Mouse (Mus musculus): ENCODE results near the gene Acvr2b. TPM values are rescaled to one million over a fixed set of nuclear protein-coding genes. Genes with fewer than 3 reads are reported as not detected.

Acvr2b gene
- polyA plus RNA-seq, 1 experiment from 2014 or later: 18.1 TPM

DNA sequence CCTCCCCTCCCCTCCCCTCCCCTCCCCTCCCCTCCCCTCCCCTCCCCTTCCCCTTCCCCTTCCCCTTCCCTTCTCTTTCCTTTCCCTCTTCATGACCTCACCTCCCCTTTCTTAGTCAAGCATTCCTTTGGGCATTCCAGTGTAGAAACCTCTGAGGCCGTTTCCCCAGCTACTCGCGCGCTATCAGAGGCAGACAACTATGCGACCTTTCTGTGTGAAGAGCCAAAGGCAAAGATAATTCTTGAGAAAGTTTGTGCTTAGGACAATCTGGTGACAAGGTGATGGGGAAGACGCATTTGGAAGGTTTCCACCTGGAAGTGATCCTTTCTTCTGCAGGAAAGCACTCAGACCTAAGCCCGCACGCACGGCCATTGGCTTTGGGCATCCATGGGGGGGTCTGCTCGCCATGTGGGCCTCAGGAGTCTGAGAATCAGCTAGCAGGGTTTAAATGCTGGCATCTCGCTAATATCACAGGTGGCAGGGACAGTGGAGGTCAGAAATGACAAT lies 70.5 kb downstream of the Acvr2b start:
- no peak overlapping the region for H3K4me3 ChIP-seq (ENCODE audit: low read depth, low read length)
- no peaks in the 10 kb centered on the region for H3K27me3 ChIP-seq (replicated peaks; ENCODE audit: control insufficient read depth, insufficient read depth, low read length)
- H3K27ac ChIP-seq (replicated peaks; ENCODE audit: low read depth, low read length): no peak overlapping the region
- no peak for DNase-seq (ENCODE audit: low spot score)
- WGBS: 69% methylated on average over 11 of the region's 11 CpGs
- no peak overlapping the region for H3K9ac ChIP-seq (ENCODE audit: low read depth, low read length)
- no peak overlapping the region for H3K4me2 ChIP-seq (ENCODE audit: low read depth, low read length)
- no peaks in the 10 kb centered on the region for H3K4me1 ChIP-seq (ENCODE audit: control insufficient read depth, insufficient read depth, low read length)
- ATAC-seq (ENCODE audit: low read depth): no peak
- peaks cover 2% of the 10 kb centered on the region; the same call in 1 of the 2 replicates for H3K36me3 ChIP-seq (ENCODE audit: control insufficient read depth, insufficient read depth, low read length)
- H3K9me3 ChIP-seq (ENCODE audit: control insufficient read depth, low read length): no peaks in the 10 kb centered on the region

DNA sequence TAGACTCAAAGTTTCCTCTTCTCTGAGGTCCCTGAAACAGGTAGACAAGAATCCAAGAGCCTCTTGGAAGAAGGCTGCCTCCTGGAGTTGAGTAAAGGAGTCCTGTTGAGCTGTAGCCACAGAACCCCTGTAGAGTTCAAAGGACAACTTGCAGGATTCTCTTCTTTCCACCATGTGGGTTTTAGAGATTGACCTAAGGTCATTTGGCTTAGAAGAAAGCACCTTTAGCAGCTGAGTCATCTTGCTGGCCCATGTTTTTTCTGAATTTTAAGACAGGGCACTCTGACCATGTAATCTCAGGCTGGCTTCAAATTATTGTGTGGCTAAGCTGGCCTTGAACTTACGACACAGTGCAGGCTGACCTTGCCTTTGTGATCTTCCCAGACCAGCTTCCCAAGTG lies 71.1 kb downstream of the Acvr2b start:
- no peak for DNase-seq (ENCODE audit: low spot score)
- WGBS: 75% methylated on average over 1 of the region's 1 CpGs
- Histone ChIP-seq H3K4me3 (ENCODE audit: low read depth, low read length) (no peak overlapping the region), H3K27ac (replicated peaks; ENCODE audit: low read depth, low read length) (no peak overlapping the region), H3K9ac (ENCODE audit: low read depth, low read length) (no peak overlapping the region), H3K4me2 (ENCODE audit: low read depth, low read length) (no peak overlapping the region), H3K27me3 (replicated peaks; ENCODE audit: control insufficient read depth, insufficient read depth, low read length) (no peaks in the 10 kb centered on the region), H3K4me1 (ENCODE audit: control insufficient read depth, insufficient read depth, low read length) (no peaks in the 10 kb centered on the region), H3K9me3 (ENCODE audit: control insufficient read depth, low read length) (no peaks in the 10 kb centered on the region), H3K36me3 (ENCODE audit: control insufficient read depth, insufficient read depth, low read length) (no peaks in the 10 kb centered on the region)
- ATAC-seq (ENCODE audit: low read depth): no peak

DNA sequence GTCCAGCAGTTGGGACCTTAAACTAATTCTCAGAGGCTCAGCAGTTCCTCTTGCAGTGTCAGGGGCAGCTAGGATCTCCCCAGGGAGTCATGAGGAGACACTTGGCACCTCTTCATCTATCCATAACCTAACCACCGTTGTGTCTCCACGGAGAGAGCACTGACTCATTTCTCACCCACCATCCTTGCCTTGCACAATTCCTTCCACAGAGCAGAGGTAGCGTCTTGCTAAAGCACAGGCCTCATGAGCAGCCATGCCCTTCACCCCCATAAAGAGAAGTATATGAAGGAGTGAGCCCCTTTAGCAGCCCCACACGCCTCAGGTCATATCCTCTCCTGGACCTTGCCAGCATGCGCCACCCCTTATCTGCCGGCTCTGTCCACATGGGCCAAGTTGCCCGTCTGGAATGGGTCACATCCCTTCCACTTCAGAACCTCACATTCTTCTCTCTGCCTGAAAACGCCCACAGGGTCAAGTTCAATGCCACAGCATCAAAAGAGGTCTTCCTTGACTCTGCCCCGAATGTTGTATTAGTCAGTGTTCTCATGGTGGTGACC lies 71.8 kb downstream of the Acvr2b start:
- H3K36me3 ChIP-seq (ENCODE audit: control insufficient read depth, insufficient read depth, low read length): no peaks in the 10 kb centered on the region
- 80% methylated on average over 9 of the region's 9 CpGs for WGBS
- no peak for DNase-seq (ENCODE audit: low spot score)
- H3K9me3 ChIP-seq (ENCODE audit: control insufficient read depth, low read length): no peaks in the 10 kb centered on the region
- no peaks in the 10 kb centered on the region for H3K4me1 ChIP-seq (ENCODE audit: control insufficient read depth, insufficient read depth, low read length)
- ATAC-seq (ENCODE audit: low read depth): no peak
- no peak overlapping the region for H3K9ac ChIP-seq (ENCODE audit: low read depth, low read length)
- no peak overlapping the region for H3K4me2 ChIP-seq (ENCODE audit: low read depth, low read length)
- H3K27ac ChIP-seq (replicated peaks; ENCODE audit: low read depth, low read length): no peak overlapping the region
- H3K27me3 ChIP-seq (replicated peaks; ENCODE audit: control insufficient read depth, insufficient read depth, low read length): no peaks in the 10 kb centered on the region
- H3K4me3 ChIP-seq (ENCODE audit: low read depth, low read length): no peak overlapping the region

DNA sequence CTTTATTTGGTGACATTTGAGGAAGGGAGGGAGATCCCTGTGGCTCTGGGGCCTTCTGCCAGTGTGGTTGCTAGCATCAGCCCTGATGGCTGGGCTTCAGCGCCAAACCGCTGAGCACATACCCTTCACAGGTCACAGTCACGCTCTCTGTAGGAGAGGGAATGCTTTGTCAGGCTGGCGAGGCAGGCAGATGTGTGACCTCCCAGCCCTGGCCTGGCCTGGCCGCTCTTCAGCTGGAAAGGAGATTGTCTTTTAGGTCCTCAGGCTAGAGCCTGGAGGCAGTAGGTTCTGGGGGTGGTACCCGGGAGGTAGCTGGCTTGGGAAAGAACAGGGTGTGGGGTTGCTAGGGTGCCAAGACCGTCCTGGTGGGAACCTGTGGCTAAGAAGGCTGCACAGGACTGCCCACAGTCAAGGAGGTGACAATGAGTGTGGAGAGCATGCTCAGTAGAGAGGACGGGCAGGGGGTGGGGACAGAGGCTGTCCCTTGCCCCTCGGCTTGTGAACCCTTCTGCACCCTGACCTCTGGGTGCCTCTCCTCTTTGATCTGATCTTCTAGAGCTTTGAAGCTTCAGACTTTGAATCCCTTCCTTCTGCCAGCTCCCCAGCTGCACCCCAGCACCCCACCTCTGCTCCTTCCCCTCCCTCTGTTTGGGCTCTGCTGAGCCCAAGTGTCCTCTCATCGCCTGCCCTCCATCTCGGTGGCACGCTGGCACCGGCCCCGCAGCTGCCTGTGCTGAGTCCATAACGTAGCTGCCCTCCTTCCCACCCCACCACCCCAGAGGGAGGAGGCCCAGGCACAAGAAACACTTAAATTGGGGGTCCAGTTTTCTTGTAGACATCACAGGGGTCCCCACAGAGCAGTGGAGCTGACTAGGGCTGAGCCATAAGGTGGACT lies 73.0 kb downstream of the Acvr2b start:
- no peak for DNase-seq (ENCODE audit: low spot score)
- H3K36me3 ChIP-seq (ENCODE audit: control insufficient read depth, insufficient read depth, low read length): no peaks in the 10 kb centered on the region
- H3K4me3 ChIP-seq (ENCODE audit: low read depth, low read length): no peak overlapping the region
- no peak overlapping the region for H3K27ac ChIP-seq (replicated peaks; ENCODE audit: low read depth, low read length)
- no peaks in the 10 kb centered on the region for H3K9me3 ChIP-seq (ENCODE audit: control insufficient read depth, low read length)
- no peak for ATAC-seq (ENCODE audit: low read depth)
- no peaks in the 10 kb centered on the region for H3K4me1 ChIP-seq (ENCODE audit: control insufficient read depth, insufficient read depth, low read length)
- no peak overlapping the region for H3K9ac ChIP-seq (ENCODE audit: low read depth, low read length)
- H3K27me3 ChIP-seq (replicated peaks; ENCODE audit: control insufficient read depth, insufficient read depth, low read length): no peaks in the 10 kb centered on the region
- no peak overlapping the region for H3K4me2 ChIP-seq (ENCODE audit: low read depth, low read length)
- 56% methylated on average over 12 of the region's 15 CpGs for WGBS

DNA sequence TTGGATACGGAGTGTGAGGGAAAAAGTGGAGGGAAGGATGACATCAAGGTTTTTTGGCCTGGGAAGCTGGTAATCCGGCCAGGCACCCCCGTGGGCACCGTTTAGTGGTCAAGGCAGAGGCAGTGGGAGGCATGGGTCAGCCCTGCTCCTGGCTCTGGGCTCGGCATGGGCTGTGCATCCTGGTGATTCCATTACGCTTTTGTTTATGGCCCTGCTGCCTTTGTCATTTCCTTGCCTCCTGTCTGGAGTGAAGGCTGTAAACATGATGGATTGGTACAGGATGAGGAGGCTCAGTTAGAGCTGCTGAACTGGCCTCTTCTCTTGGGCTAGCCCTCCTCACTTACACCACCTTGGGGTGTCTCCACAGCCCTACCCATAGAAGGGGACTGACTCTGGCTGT lies 75.8 kb downstream of the Acvr2b start:
- H3K4me2 ChIP-seq (ENCODE audit: low read depth, low read length): no peak overlapping the region
- DNase-seq (ENCODE audit: low spot score) (no peak), ATAC-seq (ENCODE audit: low read depth) (no peak)
- no peaks in the 10 kb centered on the region for H3K9me3 ChIP-seq (ENCODE audit: control insufficient read depth, low read length)
- no peak overlapping the region for H3K9ac ChIP-seq (ENCODE audit: low read depth, low read length)
- no peak overlapping the region for H3K27ac ChIP-seq (replicated peaks; ENCODE audit: low read depth, low read length)
- H3K36me3 ChIP-seq (ENCODE audit: control insufficient read depth, insufficient read depth, low read length): no peaks in the 10 kb centered on the region
- no peaks in the 10 kb centered on the region for H3K4me1 ChIP-seq (ENCODE audit: control insufficient read depth, insufficient read depth, low read length)
- H3K27me3 ChIP-seq (replicated peaks; ENCODE audit: control insufficient read depth, insufficient read depth, low read length): no peaks in the 10 kb centered on the region
- H3K4me3 ChIP-seq (ENCODE audit: low read depth, low read length): no peak overlapping the region
- 41% methylated on average over 4 of the region's 6 CpGs for WGBS

DNA sequence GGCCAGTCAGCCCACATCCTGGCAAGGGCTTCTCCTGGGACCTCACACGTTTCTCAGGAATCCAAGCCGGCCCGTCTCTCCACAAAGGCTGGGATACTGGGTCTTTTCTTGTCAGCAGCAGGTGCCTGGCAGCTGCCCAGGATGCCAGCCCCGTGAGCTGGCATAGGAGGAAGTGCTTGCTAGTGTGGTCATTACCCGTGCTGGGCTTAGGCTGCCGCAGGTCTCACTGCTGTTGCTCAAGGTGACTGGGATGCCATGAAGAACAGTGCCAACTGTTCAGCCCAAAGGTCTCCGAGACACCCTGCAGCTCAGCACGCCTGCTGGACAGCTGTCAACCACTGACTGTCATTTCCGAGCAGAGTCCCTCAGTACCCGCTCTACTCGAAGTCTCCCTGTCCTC lies 76.4 kb downstream of the Acvr2b start:
- no peak for ATAC-seq (ENCODE audit: low read depth)
- no peak overlapping the region for H3K27ac ChIP-seq (replicated peaks; ENCODE audit: low read depth, low read length)
- DNase-seq (ENCODE audit: low spot score): no peak
- WGBS: 73% methylated on average over 11 of the region's 11 CpGs
- H3K4me3 ChIP-seq (ENCODE audit: low read depth, low read length): no peak overlapping the region
- no peak overlapping the region for H3K9ac ChIP-seq (ENCODE audit: low read depth, low read length)
- no peaks in the 10 kb centered on the region for H3K36me3 ChIP-seq (ENCODE audit: control insufficient read depth, insufficient read depth, low read length)
- H3K4me1 ChIP-seq (ENCODE audit: control insufficient read depth, insufficient read depth, low read length): no peaks in the 10 kb centered on the region
- no peak overlapping the region for H3K4me2 ChIP-seq (ENCODE audit: low read depth, low read length)
- no peaks in the 10 kb centered on the region for H3K27me3 ChIP-seq (replicated peaks; ENCODE audit: control insufficient read depth, insufficient read depth, low read length)
- H3K9me3 ChIP-seq (ENCODE audit: control insufficient read depth, low read length): no peaks in the 10 kb centered on the region

DNA sequence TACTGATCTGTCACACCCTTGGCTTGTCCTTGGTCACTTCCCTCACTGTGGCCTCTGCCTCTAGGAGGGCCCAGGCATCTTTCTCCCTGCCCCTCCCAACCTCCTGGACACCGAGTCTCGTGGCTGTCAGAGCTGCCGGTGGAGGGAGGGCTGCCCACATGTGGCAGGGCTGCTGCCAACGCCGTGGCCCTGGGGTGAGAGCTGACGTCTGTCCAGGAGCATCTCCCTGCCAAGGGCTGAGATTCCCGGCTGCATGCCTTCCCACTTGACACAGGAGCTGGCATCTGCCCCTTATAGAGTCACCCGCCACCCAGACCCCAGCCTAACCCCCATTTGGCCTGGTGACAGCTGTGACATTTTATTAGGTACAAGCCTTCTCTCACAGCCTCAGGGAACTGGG lies 77.4 kb downstream of the Acvr2b start:
- DNase-seq (ENCODE audit: low spot score): no peak
- H3K9ac ChIP-seq (ENCODE audit: low read depth, low read length): peak overlapping the region; percentile 31; the same call in 1 of the 2 replicates
- 55% methylated on average over 8 of the region's 8 CpGs for WGBS
- H3K27ac ChIP-seq (replicated peaks; ENCODE audit: low read depth, low read length): no peak overlapping the region
- H3K4me3 ChIP-seq (ENCODE audit: low read depth, low read length): no peak overlapping the region
- H3K36me3 ChIP-seq (ENCODE audit: control insufficient read depth, insufficient read depth, low read length): no peaks in the 10 kb centered on the region
- no peaks in the 10 kb centered on the region for H3K27me3 ChIP-seq (replicated peaks; ENCODE audit: control insufficient read depth, insufficient read depth, low read length)
- H3K9me3 ChIP-seq (ENCODE audit: control insufficient read depth, low read length): no peaks in the 10 kb centered on the region
- peaks cover 3% of the 10 kb centered on the region; the same call in 1 of the 2 replicates for H3K4me1 ChIP-seq (ENCODE audit: control insufficient read depth, insufficient read depth, low read length)
- ATAC-seq (ENCODE audit: low read depth): no peak
- no peak overlapping the region for H3K4me2 ChIP-seq (ENCODE audit: low read depth, low read length)

DNA sequence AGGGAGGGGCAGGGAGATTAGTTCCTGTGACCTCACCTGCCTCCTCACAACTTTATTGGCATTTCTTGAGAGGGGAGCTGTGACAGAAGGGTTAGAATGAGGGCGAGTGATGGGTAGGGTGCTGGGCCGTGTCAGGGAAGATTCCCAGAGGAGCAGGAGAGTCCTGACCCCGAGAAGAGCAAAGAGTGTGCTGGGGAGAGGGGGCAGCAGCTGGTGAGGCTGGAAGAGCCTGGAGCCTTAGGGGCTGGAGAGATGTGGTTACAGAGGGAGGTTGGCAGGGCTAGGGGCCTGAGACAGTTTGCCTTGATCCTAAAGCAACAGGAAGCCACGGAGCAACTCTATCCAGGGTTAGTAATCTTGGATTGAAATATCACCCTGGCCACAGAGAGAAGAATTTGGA lies 79.7 kb downstream of the Acvr2b start:
- DNase-seq (ENCODE audit: low spot score) (no peak), ATAC-seq (ENCODE audit: low read depth) (no peak)
- Histone ChIP-seq H3K4me2 (ENCODE audit: low read depth, low read length) (no peak overlapping the region), H3K36me3 (ENCODE audit: control insufficient read depth, insufficient read depth, low read length) (no peaks in the 10 kb centered on the region), H3K27me3 (replicated peaks; ENCODE audit: control insufficient read depth, insufficient read depth, low read length) (no peaks in the 10 kb centered on the region), H3K27ac (replicated peaks; ENCODE audit: low read depth, low read length) (no peak overlapping the region), H3K4me1 (ENCODE audit: control insufficient read depth, insufficient read depth, low read length) (peaks cover 3% of the 10 kb centered on the region; the same call in 1 of the 2 replicates), H3K9ac (ENCODE audit: low read depth, low read length) (no peak overlapping the region), H3K4me3 (ENCODE audit: low read depth, low read length) (no peak overlapping the region), H3K9me3 (ENCODE audit: control insufficient read depth, low read length) (no peaks in the 10 kb centered on the region)
- 83% methylated on average over 4 of the region's 4 CpGs for WGBS
